Mouse (Mus musculus) spleen, adult 18-20 months (tissue): ENCODE measurements around the gene Ass1.

Source experiments
- DNase-seq, 2 experiments: peaks; one replicate each; pipeline ENCODE4 v3.0.0; 2022; ENCODE audit warnings: mixed read lengths in 2 of 2

Ass1 gene

DNA sequence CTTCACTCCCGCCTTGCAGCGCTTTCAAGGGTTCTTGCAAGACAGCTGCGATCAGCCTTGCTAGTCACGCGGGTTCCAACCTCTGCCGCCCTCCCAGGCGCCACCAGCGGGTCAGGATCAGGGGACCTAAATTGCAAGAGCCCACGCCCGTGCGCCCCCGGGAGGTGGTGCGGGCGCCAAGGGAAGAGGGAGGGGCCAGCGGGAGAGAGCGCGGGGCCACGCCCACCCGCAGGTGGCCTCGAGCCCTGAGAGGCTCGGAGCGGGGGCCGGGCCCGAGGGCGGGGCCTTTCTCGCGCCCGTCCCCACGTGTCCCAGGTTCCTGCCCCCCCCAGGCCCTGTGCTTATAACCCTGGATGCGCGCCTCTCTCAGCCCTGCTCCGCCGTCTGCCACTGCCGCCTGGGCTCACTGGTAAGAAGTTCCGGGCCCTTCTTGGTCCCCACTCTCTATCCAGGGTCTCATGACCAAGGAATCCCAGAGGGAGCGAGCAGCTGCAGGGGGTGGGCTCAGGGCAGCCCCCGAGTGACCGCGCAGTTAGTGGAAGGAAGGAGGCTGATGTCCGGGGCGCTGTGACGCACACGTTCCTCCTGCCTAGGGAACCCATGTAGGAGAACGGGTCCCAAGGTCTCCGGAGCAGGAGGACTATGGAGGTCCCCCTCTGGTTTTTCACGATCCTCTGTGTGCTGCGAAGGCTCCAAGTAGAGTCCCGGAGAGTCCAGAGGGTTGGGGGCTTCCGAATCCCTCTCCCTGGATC, at the start of gene Ass1:
Gene Ass1, plus strand, starts transcription at position 277 of the 752 bp plus-strand sequence.
- DNase-seq: peak; percentile 77 to 83

DNA sequence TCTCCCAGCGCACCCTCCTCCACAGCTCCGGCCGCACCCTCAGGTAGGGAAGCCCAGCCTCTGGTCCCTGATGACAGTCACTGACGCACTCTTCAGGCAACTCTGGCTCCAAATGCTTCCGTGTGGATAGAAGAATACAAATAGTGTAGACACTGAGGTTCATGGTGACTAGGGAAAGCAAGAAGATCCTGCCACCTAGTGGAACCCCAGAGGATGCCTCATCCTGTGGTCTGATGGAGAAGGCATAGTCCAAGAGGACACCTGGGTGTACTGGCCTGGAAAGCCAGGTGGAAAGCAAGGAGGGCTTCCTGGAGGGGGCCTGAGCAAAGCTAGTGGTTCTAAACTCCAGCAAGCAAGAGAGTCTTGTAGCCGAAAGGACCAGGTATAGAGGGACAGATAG, 49.1 kb upstream of the Ass1 start:
- no peak for DNase-seq

DNA sequence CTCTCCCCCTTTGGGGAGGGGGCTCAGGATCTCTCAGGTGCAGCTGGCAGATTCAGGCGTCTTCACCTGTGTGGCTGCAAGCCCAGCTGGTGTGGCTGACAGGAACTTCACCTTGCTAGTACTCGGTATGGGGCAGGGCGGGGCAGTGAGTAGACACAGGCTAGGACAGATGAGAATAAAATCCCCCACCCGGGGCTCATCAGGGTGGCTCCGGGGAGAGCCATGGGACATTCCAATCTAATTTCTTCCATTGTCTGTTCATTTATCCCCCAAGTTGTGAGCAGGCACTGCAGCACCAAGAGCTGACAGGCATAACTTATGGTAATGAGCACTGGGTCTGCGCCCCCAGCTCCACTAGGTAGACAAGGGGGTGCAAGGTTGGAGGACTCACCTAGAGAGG, 47.4 kb upstream of the Ass1 start:
- DNase-seq: no peak

DNA sequence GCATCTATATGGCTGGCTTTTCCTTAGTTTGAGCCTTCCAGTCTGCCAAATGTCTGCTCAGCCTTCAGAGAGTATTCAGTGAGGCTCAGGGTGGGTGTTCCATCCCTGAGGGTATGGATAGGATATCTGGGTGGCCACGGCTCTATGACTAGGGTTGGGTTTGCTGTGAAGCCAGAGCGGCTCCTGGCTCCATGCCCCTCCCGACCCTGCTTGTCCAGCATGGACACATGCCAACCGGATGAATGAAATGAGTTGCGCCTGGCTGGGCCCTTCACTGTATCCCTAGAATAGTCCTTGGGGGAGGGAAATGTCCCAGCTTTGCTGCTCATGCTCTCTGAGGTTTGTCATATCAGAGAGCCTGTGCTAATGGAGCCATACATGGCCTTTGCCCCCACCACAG, 38.5 kb upstream of the Ass1 start:
- no peak for DNase-seq

DNA sequence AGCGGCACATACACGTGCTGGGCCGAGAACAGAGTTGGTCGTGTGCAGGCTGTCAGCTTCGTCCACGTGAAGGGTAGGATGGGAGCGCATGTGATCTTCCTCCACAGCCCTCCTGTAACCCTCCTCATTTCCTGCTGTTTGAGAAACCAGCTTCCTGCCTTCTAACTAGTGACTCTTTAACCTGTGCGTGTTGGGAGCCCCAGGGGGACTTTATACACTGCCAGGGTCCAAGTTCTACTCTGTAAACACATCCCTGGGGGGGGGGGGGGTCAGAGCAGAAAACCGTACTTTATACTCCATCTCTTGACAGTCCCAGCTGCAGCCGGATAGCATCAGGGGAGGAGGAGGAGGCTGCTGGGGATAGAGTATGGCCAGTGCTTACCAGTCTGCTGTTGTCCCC, 35.3 kb upstream of the Ass1 start:
- DNase-seq: no peak

DNA sequence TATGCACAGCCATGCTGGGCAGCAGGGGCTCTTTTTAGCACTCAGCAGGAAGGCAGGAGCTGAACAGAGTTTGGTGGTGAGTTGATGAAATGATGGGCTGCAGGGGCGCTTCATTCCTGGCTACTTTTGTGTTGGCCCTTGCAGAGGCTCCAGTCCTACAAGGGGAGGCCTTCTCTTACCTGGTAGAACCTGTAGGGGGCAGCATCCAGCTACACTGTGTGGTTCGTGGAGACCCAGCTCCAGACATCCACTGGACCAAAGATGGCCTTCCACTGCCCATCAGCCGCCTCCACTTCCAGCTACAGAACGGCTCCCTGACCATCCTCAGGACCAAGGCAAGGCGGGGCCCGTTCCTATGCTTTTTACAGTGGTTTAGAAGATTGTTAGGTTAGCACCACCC, 34.4 kb upstream of the Ass1 start:
- peak in 1 of 2 experiments; percentile 46 for DNase-seq

DNA sequence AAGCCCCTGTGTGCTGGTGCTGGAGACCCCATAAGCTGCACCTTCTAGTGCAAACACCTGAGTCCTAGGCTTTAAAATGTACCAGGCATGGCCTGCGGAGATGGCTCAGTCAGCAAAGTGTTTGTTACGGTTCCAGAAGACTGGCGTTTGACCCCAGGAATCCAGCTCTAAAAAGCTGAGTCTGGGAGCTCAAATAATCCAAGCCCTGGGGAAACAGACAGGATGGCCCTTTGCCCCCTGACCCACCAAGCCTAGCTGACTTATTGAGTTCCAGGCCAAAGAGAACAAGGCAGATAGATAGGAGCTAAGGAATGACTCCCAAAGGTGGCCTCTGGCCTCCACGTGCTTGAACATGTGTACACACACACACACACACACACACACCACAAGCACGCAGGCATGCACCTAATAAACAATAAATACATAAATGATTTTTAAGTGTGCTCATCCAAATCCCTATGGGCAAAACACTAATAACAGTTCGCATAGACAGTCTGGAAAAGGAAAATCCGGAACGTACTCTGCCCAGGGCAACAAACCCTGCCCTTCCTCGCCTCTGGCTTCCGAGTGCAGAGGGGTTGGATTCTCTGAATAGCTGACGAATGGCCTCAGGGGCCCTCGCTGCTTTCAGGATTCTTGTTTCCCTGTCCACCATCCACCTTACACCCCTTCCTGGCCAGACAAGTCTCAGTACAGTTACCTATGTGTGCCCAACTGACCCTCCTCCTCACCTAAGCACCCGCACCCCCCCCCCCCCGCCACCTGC, 32.3 kb upstream of the Ass1 start:
- DNase-seq: no peak

DNA sequence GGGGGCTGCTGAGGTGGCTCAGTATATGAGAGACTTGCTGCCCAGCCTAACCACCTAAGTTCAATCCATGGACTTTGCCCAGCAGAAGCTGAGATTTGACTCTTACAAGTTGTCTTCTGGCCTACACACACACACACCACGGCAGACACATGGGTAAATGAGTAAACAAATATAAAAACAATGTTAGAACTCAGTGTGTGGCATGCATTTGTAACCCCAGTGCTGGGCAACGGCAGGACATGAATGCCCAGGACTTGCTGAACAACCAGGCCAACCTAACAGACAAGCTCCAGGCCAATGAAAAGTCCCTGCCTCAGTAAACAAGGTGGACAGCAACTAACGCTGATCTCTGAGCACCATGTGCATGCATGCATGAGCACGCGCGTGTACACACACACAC, 30.4 kb upstream of the Ass1 start:
- DNase-seq: no peak

DNA sequence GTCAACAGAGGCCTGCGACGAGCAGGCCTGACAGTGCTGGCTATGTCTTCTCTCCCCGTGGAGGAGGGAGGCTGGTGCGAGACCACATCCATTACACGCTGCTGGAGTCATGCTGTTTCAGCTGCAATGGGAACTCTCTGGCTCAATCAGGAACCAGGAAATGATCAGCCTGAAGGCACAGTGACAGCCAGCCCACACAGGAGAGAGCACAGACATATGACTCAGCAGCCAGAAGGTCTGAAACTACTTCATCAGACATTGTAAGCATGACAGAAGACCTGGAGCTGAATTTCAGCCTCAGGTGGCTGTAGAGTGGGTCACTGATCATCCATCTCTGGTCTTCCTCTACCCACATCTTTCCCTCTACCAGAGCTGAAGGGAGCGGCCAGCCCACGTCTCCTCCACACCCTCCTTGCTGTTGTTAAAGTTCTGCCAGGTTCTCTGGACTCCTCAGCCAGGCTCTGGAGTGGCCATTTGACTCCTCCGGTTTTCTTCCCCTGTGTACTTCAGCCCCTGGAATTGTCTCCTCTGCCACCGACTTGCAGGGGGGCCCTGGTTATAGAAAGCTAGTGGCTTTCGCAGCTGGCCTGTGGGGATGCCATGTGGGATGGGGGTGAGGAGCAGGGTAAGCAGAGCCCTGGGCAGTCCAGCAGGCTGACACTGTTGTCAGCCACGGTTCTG, 27.4 kb upstream of the Ass1 start:
- no peak for DNase-seq

DNA sequence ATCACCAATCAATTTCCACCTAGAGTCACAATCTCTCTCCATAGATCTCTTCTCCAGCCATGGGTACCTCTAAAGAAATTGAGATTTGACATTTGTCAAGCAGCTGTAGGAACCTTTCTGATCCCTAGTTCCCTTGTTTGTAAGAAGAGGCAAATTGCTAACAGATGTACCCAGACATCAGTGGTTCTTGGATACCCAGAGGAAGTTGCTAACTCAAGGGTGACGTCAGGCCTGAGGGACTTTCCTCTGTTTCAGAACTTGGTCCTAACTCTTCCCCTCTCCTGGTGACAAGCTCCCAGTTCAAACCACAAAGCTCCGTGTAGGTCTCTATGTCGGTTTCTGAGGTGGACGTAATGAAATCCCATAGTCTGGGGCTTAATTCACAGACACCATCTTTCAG, 24.0 kb upstream of the Ass1 start:
- no peak for DNase-seq

DNA sequence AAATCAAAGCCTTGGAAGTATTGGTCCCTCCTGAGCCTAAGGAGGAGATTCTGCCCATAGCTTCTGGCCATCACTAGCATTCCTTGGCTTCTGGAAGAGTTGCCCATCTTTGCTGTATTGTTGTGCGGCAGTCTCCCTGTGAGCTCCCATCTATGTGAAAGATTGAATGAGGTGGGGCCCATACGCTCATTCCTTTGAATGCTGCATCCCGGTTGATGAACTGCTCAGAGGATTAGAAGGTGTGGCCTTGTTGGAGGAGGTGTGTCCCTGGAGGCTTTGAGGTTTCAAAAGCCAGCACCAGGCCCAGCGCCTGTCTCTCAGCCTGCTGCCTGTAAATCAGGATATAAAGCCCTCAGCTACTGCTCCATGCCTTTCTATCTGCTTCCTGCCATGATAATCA, 23.6 kb upstream of the Ass1 start:
- DNase-seq: no peak

DNA sequence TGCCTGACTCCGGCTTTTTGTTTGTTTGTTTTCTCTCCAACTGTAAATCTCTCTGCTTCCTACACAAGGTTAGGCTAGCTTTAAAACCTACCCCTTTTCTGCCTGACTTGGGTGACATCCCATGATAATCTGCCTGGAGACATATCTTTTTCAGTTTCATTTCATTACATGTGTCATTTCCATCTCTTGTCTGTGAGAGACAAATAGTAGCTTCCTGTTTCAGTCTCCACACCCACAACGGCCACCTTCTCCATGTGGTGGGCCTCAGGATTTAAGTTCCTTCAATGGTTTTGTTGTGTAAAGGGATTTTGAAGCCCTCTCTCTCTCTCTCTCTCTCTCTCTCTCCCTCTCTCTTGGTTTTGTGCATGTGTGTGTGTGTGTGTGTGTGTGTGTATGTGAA, 22.5 kb upstream of the Ass1 start:
- DNase-seq: no peak

DNA sequence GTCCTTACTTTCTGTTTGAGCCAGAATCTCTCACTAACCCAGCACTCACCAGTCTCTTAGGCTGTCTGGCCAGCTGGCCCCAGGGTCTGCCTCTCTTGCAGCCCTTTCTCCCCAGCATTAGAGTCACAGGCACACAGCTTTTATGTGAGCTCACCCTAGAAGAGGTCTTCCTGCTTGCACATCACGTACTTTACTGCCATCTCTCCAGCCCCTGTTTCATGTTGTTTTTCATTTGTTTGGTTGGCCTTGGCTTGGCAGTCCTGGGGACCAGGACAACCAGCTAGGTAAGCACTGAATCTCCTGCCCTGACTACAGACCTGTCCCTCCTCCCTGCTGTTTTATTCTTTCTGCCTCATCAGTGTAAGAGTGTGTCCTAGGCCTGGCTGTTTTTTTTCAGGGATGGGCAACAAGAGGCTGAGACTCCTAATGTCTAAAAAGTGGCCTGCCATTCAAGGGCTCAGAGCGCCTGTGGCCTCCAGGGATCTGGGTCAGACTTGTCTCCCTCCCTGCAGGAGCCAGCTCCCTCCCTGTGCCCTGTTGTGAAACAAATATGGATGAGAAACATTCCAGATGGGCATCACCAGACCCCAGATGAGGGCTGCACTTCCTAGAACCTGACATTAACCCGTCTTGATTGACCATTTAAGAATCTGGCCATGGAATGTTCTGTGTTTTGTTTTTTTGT, 21.1 kb upstream of the Ass1 start:
- no peak for DNase-seq

DNA sequence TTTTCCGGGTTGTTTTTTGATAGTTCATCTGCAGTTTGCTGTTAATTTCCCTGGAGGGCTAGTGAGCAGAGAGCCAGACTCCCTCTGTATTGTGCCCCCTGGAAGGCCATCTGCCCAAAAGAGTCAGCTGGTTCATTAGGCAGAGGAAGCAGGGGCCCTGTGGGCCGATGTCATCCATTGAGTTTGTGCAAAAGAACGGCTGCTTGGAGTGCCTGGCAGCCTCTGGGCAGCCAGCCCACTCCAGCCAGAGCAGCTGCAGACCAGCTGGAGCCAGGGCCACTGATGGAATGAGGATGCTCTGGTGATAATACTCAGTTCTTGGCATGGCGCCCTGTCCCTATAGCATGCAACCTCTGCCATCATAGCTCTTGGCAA, 20.6 kb upstream of the Ass1 start:
- DNase-seq: no peak

DNA sequence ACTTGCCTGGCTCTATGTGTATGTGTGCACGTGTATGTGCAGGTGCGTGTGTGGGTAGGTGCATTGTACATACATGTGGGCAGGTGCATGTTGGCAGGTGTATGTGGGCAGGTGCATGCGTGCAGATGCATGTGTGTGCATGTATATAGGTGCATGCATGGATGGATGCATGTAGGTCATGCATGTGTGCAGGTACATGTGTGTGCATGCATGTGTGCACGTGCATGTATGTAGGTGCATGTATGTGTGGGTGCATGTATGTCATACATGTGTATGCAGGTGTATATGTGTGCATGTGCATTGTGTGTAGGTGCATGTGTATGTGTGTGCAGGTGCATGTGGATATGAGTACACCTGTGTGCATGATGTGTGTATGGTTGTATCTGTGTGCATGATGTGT, 20.1 kb upstream of the Ass1 start:
- no peak for DNase-seq

DNA sequence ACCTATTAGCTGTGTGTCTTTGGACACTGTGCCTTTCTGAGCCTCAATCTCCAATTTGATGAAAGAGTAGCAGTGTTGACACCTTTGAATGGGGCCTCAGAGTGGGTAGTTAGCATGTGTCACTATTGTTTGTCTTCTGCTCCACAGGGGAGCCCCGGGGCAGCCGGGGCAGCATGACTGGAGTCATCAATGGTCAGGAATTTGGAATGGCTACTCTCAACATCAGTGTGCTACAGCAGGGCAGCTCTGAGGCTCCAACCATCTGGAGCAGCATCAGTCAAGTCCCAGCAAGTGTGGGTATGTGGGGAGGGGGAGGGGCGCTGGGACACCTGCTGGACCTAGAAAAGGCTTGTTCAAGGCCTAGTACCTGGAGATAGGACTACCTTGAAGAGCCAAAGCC, 19.3 kb upstream of the Ass1 start:
- no peak for DNase-seq

DNA sequence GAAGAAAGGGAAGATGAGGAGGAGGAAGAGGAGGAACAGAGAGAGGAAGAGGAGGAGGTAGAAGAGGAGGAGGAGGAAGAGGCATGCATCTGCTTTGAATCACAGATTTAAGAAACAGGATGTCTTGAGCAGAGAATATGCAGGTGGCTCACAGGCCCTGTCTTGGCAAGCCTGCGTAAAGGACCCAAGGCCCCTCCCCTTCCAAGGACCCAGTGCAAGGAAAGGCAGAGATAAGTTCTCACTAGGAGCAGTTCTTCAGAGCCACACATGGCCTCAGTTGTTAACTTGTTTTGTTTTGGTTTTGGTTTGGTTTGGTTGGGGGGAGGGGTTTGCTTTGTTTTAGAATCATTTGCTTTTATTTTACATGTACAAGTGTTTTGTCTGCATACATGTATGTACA, 18.5 kb upstream of the Ass1 start:
- DNase-seq: no peak

DNA sequence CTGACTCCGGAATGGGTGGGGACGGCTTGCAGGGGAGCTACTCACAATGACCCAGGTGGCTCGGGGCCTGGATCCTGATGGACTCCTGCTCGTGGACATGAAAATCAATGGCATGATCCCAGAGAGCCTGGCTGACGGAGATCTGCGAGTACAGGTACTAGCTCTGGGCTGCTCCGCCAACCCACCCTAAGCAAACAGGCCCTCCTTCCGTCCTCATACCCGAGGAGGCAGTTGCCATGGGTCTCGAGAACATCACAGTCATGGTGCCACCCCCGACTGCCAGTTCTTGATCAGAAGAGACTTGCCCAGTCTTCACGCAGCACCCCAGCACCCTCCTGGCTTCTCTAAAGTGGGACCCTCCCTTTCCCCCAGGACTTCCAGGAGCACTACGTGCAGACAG, 17.0 kb upstream of the Ass1 start:
- DNase-seq: no peak

DNA sequence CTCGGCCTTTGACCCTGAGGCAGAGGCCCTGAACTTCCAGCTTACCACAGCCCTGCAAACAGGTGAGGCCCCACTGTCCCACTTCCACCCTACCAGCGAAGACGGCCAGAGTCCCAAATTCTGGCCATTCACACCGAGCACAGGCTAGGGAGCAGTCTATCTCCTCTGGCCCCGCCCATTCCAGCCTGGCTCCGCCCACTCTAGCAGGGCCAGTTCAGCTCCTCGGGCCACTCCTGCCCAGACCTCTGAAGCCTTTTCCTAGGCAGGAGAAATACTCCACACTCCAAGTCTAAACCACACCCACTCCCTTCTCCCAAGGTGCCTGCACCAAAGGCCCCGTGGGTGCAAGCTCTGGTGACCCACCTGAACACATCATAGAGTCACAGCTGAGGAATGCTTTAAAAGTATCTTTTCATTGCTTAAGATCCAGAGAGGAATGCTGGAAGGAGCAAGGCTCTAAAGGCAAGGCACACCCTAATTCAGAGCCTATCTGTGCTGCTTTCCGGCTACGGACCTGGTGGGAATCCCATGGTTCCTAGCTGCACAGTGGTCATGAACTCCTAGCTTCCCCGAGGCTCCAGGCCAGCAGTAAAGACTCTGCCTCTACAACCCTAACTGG, 16.3 kb upstream of the Ass1 start:
- no peak for DNase-seq

DNA sequence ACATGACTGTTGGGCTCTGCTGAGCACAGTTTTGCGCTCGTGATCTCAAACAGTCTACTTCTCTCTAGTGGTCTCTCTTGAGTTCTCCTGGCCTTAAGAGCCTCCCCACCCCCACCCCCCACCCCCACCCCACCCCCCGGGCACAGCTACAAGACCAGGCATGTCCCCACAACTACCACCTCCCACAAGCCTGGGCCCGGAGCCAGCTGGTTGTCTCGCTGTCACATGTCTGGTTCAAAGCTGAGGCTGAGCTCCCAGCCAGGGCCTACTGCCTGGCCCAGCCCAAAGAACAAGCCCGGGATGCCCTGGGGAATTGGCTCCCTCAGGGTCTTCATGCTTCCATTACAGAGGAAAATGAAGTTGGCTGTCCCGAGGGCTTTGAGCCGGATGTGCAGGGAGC, 15.7 kb upstream of the Ass1 start:
- DNase-seq: no peak

DNA sequence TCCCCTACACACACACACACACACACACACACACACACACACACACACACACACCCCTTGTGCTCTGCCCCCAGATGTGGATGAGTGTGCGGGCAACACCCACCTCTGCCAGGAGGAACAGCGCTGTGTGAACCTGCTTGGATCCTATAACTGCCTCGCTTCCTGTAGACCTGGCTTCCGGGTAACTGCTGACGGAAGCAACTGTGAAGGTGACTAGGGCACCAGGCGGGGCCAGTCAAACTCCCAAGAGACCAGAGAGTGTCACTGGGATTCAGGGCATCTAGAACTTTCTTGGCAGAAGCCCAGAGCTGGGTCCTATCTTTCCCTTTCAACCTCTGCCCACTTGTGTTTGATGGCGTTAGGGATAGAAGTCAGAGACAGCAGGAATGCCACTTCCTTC, 14.6 kb upstream of the Ass1 start:
- no peak for DNase-seq

DNA sequence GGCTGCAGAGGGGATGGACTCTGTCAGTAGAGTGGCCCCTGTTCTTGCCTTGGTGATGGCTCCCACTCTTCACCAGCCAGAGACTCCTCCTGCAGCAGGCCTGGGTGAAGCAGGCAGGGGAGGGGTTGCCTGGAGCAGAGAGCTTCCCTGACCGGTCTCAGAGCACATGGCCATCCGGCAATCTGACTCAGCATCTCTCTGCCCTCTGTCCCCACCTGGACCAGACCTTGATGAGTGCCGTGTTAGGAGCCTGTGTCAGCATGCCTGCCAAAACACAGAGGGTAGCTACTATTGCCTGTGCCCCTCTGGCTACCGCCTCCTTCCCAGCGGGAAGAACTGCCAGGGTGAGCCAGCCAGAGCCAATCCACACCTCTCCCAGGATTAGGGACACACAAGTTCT, 11.5 kb upstream of the Ass1 start:
- DNase-seq: no peak
